Mouse (Mus musculus) spleen, postnatal 4 days (tissue): ENCODE measurements around the gene Shmt2.

Experiments
- DNase-seq, 2 experiments: peaks; one replicate each; pipeline ENCODE4 v3.0.0; 2022; ENCODE audit warnings: low spot score in 2 of 2

Gene Shmt2

GRCm38 (mm10) chr10:127476541-127476940, 45.7 kb downstream of the Shmt2 start:
- DNase-seq = no peak

DNA sequence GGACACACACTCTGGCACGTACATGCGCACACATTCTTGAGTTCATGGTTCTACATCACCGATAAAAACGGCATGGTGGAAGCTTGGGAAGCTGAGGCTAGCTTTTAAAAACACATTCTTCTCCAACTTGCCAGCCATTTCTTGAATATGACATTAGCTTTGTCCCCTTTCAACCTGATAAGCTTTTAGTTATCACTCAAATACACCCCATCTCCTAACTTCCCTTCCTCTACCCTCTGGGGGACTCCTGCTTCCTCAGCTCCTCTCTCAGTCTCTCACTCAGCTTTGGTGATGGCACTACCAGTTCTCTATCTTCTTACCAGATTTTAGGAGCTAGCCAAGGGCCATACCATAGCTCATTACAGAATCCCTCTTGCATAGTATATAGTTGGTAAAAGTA, 47.1 kb downstream of the Shmt2 start:
- DNase-seq = no peak

- no peak for DNase-seq
Measured at GRCm38 (mm10) chr10:127472722-127473121, 49.5 kb downstream of the Shmt2 start.

- no peak for DNase-seq
Measured at GRCm38 (mm10) chr10:127471281-127471988, 50.8 kb downstream of the Shmt2 start.
